Mouse (Mus musculus) hindbrain, postnatal 0 days (tissue): ENCODE data around the gene Gpr55. TPM values are rescaled to one million over a fixed set of nuclear protein-coding genes. Genes with fewer than 3 reads are reported as not detected.
"Not testable (repeated sequence)": the region's sequence is repeated elsewhere in the genome, so short reads cannot be mapped to it uniquely, and the experiment has no call there.

ENCODE experiments used
- ATAC-seq: fragments of 200-750 bp; cut with Nextera tagmentation; 2 replicates; pipeline ENCODE4 v1.8.0; 2017; ENCODE audit warnings: mild to moderate bottlenecking, moderate TSS enrichment, moderate library complexity
- DNase-seq: peaks from one replicate; pipeline ENCODE4 v3.0.0-alpha.2; 2015; ENCODE audit warnings: low spot score
- H3K27ac ChIP-seq: fragments of 300-500 bp; sonication (generic); 2 replicates; pipeline ENCODE4 v1.5.1; 2014; ENCODE audit warnings: mild to moderate bottlenecking
- H3K27me3 ChIP-seq: fragments of 300-500 bp; sonication (generic); 2 replicates; pipeline ENCODE4 v1.6.1; 2014; ENCODE audit warnings: low read length, mixed read lengths; ENCODE audit not compliant: insufficient read depth
- H3K36me3 ChIP-seq: fragments of 300-500 bp; sonication (generic); 2 replicates; pipeline ENCODE4 v1.6.1; 2014; ENCODE audit warnings: low read length, mixed read lengths; ENCODE audit not compliant: insufficient read depth
- H3K4me1 ChIP-seq: fragments of 300-500 bp; sonication (generic); 2 replicates; pipeline ENCODE4 v1.6.1; 2014; ENCODE audit warnings: antibody characterized with exemption, low read length, mixed read lengths; ENCODE audit not compliant: insufficient read depth
- H3K4me2 ChIP-seq: fragments of 300-500 bp; sonication (generic); 2 replicates; pipeline ENCODE4 v1.6.1; 2014; ENCODE audit warnings: low read depth, mild to moderate bottlenecking, low read length, moderate library complexity, mixed read lengths
- H3K4me3 ChIP-seq: fragments of 300-500 bp; sonication (generic); 2 replicates; pipeline ENCODE4 v1.5.1; 2014; ENCODE audit warnings: low read length
- H3K9ac ChIP-seq: fragments of 300-500 bp; sonication (generic); replicated peaks from 2 replicates; pipeline ENCODE4 v1.6.1; 2014; ENCODE audit warnings: mild to moderate bottlenecking, low read length, moderate library complexity, mixed read lengths
- H3K9me3 ChIP-seq: fragments of 300-500 bp; sonication (generic); 2 replicates; pipeline ENCODE4 v1.6.1; 2016; ENCODE audit warnings: low read length, mixed read lengths
- CTCF ChIP-seq: IDR thresholded peaks from 2 replicates; pipeline ENCODE4 v1.5.1; 2016; ENCODE audit warnings: antibody characterized with exemption, control low read depth, low read depth
- WGBS: fragments of 180-500 bp; shearing (Covaris S2); extraction: QIAGEN DNeasy Blood & Tissue Kit; methylation state at CpG from one replicate; pipeline ENCODE4 v1.1.7; 2014; 5-methylcytosine and 5-hydroxymethylcytosine counted together
- polyA plus RNA-seq: library from polyadenylated mRNA; unstranded; fragments of >200 nt; fragmentation: Nextera tagmentation; extraction: Ambion mirVana; gene quantifications from 2 replicates; pipeline ENCODE4 v1.2.1, GENCODE M21; 2015
- total RNA-seq: library from RNA; depleted of rRNA; stranded (reverse); fragments of >200 nt; gene quantifications from 2 replicates; pipeline ENCODE4 v1.2.3, GENCODE M21; 2014

Gpr55 gene
- total and polyA plus RNA-seq, 2 experiments from 2014 or later = 0.14 to 0.21 TPM

- no peak overlapping the region for H3K9ac ChIP-seq
- H3K36me3 ChIP-seq = no peaks in the 10 kb centered on the region
- no peak overlapping the region for H3K4me2 ChIP-seq
- 89% methylated on average over 3 of the region's 4 CpGs for WGBS
- H3K4me1 ChIP-seq = no peaks in the 10 kb centered on the region
- DNase-seq (no peak), ATAC-seq (no peak)
- no peak overlapping the region for H3K27ac ChIP-seq
- H3K27me3 ChIP-seq = no peaks in the 10 kb centered on the region
- no peak for TF ChIP-seq CTCF
- H3K4me3 ChIP-seq = no peak overlapping the region
- H3K9me3 ChIP-seq = no peaks in the 10 kb centered on the region
These were observed 32.7 kb upstream of the Gpr55 start for GRCm38 (mm10) chr1:85993541-85993940.

- H3K9me3 ChIP-seq = no peaks in the 10 kb centered on the region
- TF ChIP-seq CTCF = no peak
- no peak overlapping the region for H3K9ac ChIP-seq
- H3K36me3 ChIP-seq = no peaks in the 10 kb centered on the region
- H3K27ac ChIP-seq = no peak overlapping the region
- no peaks in the 10 kb centered on the region for H3K4me1 ChIP-seq
- no peaks in the 10 kb centered on the region for H3K27me3 ChIP-seq
- ATAC-seq (no peak), DNase-seq (no peak)
- 80% methylated on average over 9 of the region's 9 CpGs for WGBS
- no peak overlapping the region for H3K4me3 ChIP-seq
- H3K4me2 ChIP-seq = no peak overlapping the region
These were observed 31.4 kb upstream of the Gpr55 start for GRCm38 (mm10) chr1:85992175-85992574.

GRCm38 (mm10) chr1:85988882-85989281 lies 28.1 kb upstream of the Gpr55 start:
- not testable (repeated sequence) for H3K36me3 ChIP-seq, H3K4me3 ChIP-seq, DNase-seq, H3K9me3 ChIP-seq, H3K27me3 ChIP-seq, ATAC-seq, H3K4me1 ChIP-seq, H3K4me2 ChIP-seq, H3K27ac ChIP-seq, H3K9ac ChIP-seq
- 95% methylated on average over 4 of the region's 4 CpGs for WGBS

GRCm38 (mm10) chr1:85988351-85988750 lies 27.5 kb upstream of the Gpr55 start:
- no peaks in the 10 kb centered on the region for H3K36me3 ChIP-seq
- no peak overlapping the region for H3K4me3 ChIP-seq
- H3K9ac ChIP-seq = no peak overlapping the region
- 78% methylated on average over 4 of the region's 4 CpGs for WGBS
- H3K4me1 ChIP-seq = no peaks in the 10 kb centered on the region
- no peak overlapping the region for H3K27ac ChIP-seq
- H3K4me2 ChIP-seq = no peak overlapping the region
- TF ChIP-seq CTCF = no peak
- no peaks in the 10 kb centered on the region for H3K27me3 ChIP-seq
- no peaks in the 10 kb centered on the region for H3K9me3 ChIP-seq
- DNase-seq = no peak
- ATAC-seq = no peak

- Histone ChIP-seq H3K4me1 (no peaks in the 10 kb centered on the region), H3K9ac (no peak overlapping the region), H3K36me3 (no peaks in the 10 kb centered on the region), H3K27me3 (no peaks in the 10 kb centered on the region), H3K4me2 (no peak overlapping the region), H3K4me3 (no peak overlapping the region), H3K9me3 (no peaks in the 10 kb centered on the region), H3K27ac (no peak overlapping the region)
- no peak for TF ChIP-seq CTCF
- WGBS = 87% methylated on average over 3 of the region's 3 CpGs
- no peak for DNase-seq
- ATAC-seq = no peak
These were observed 25.0 kb upstream of the Gpr55 start for GRCm38 (mm10) chr1:85985784-85986183.

- Histone ChIP-seq H3K4me2 (no peak overlapping the region), H3K4me1 (no peaks in the 10 kb centered on the region), H3K9me3 (no peaks in the 10 kb centered on the region), H3K36me3 (no peaks in the 10 kb centered on the region), H3K27me3 (no peaks in the 10 kb centered on the region), H3K4me3 (no peak overlapping the region), H3K9ac (no peak overlapping the region), H3K27ac (no peak overlapping the region)
- WGBS = 54% methylated on average over 7 of the region's 7 CpGs
- ATAC-seq (peak; percentile 15; the same call in 1 of the 2 replicates), DNase-seq (peak; percentile 44)
- TF ChIP-seq CTCF = no peak
These were observed 21.0 kb upstream of the Gpr55 start for GRCm38 (mm10) chr1:85981738-85982357.

GRCm38 (mm10) chr1:85977709-85978108 lies 16.9 kb upstream of the Gpr55 start:
- Histone ChIP-seq H3K27me3 (no peaks in the 10 kb centered on the region), H3K9me3 (no peaks in the 10 kb centered on the region), H3K4me2 (no peak overlapping the region), H3K4me3 (no peak overlapping the region), H3K9ac (no peak overlapping the region), H3K36me3 (no peaks in the 10 kb centered on the region), H3K4me1 (no peaks in the 10 kb centered on the region), H3K27ac (no peak overlapping the region)
- WGBS = 76% methylated on average over 3 of the region's 3 CpGs
- ATAC-seq (no peak), DNase-seq (no peak)
- TF ChIP-seq CTCF = no peak
